Mouse (Mus musculus) lung, postnatal 10 days (tissue): ENCODE results near the gene Map1s.
A peak's percentile ranks its signal among the peaks of the same experiment; 100 is the strongest.
"Not testable (repeated sequence)": the region's sequence is repeated elsewhere in the genome, so short reads cannot be mapped to it uniquely, and the experiment has no call there.

Experiments used
- DNase-seq: peaks from one replicate; pipeline ENCODE4 v3.0.0; 2021

Gene Map1s

GRCm38 (mm10) chr8:70879500-70879899 lies 26.2 kb upstream of the Map1s start:
- no peak for DNase-seq

GRCm38 (mm10) chr8:70880126-70880525 lies 25.6 kb upstream of the Map1s start:
- no peak for DNase-seq

- DNase-seq, result no peak
These were observed 25.2 kb upstream of the Map1s start for GRCm38 (mm10) chr8:70880546-70880945.

GRCm38 (mm10) chr8:70884186-70884585 lies 21.5 kb upstream of the Map1s start:
- no peak for DNase-seq

- DNase-seq, result no peak
These were observed 21.0 kb upstream of the Map1s start for GRCm38 (mm10) chr8:70884683-70885082.

GRCm38 (mm10) chr8:70885612-70886011 lies 20.1 kb upstream of the Map1s start:
- DNase-seq, result peak; percentile 52

GRCm38 (mm10) chr8:70887669-70888068 lies 18.1 kb upstream of the Map1s start:
- peak; percentile 75 for DNase-seq

- no peak for DNase-seq
These were observed 15.1 kb upstream of the Map1s start for GRCm38 (mm10) chr8:70890656-70891055.

GRCm38 (mm10) chr8:70891356-70891755 lies 14.4 kb upstream of the Map1s start:
- peak; percentile 78 for DNase-seq

- DNase-seq, result no peak
These were observed 13.5 kb upstream of the Map1s start, which contains the start of gene Slc5a5 for GRCm38 (mm10) chr8:70892022-70892895. TSS of gene Slc5a5 (minus strand) at chr8:70892757.

GRCm38 (mm10) chr8:70892896-70893655 lies 12.7 kb upstream of the Map1s start:
- no peak for DNase-seq

- peak; percentile 88 for DNase-seq
These were observed 11.9 kb upstream of the Map1s start for GRCm38 (mm10) chr8:70893656-70894384.

GRCm38 (mm10) chr8:70894385-70894720 lies 11.4 kb upstream of the Map1s start:
- no peak for DNase-seq

GRCm38 (mm10) chr8:70894771-70895545 lies 10.8 kb upstream of the Map1s start:
- no peak for DNase-seq

- not testable (repeated sequence) for DNase-seq
These were observed 10.0 kb upstream of the Map1s start for GRCm38 (mm10) chr8:70895571-70896259.

GRCm38 (mm10) chr8:70896316-70897020 lies 9.3 kb upstream of the Map1s start:
- DNase-seq, result no peak

- DNase-seq, result peak; percentile 98
These were observed 8.6 kb upstream of the Map1s start, which contains the start of gene Rpl18a for GRCm38 (mm10) chr8:70897021-70897680. TSS of gene Rpl18a (minus strand) at chr8:70897412.

GRCm38 (mm10) chr8:70897681-70898413 lies 7.9 kb upstream of the Map1s start:
- DNase-seq, result peak; percentile 91

- no peak for DNase-seq
These were observed 7.0 kb upstream of the Map1s start for GRCm38 (mm10) chr8:70898661-70899198.
